Comparison of ENCODE assay signal across 11 mouse cellular contexts in the genomic region with DNA sequence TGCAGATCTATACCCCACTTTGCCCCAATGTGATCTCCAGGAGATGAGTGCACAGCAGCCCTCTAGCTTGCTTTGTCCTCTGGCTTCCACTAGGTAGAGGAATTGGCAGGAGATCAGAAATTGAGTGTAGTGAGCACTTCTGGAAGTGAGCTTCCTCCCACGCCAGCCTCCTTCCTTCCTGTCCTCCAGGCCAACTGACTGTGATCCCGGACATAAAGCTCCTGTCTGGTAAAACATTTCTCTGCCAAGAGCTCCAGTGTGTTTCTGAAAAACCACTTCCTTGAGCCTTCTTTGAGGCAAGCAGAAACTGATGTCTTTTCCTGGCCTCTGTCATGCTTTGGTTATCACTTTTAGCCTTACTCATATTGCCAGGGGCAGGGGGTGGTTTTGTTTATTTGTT.
DNase-seq lines count a peak whose midpoint lies in the region; ATAC-seq and TF ChIP-seq lines count a peak whose summit lies in the region.
"Had no signal": no experiment of that assay in that cellular context is flagged by ENCODE, and none has a peak within 500 bp of the region (broad histone marks: within the 10 kb centered on the region; RNA-seq: fewer than 3 reads in every experiment).

No protein-coding gene starts in this region.

- H3K27me3 ChIP-seq in limb, embryonic 14.5 days (ENCODE audit: control insufficient read depth, insufficient read depth, low read length): no peaks in the 10 kb centered on the region
- H3K27me3 ChIP-seq in limb, embryonic 10.5 days (ENCODE audit: low read depth, poor library complexity, severe bottlenecking): no peaks in the 10 kb centered on the region
- no peaks in the 10 kb centered on the region for H3K27me3 ChIP-seq in heart, embryonic 13.5 days (replicated peaks)
- H3K27me3 ChIP-seq in midbrain, embryonic 16.5 days (ENCODE audit: control insufficient read depth, insufficient read depth, low read depth, low read length): no peaks in the 10 kb centered on the region

- DNase-seq in limb, embryonic 14.5 days (ENCODE audit: low spot score): peak; percentile 52
- DNase-seq in limb, embryonic 10.5 days (ENCODE audit: low spot score): no peak
- DNase-seq in kidney, adult 9 months: peak; percentile 50
- DNase-seq in lung, postnatal 25 days (ENCODE audit: low spot score): peak; percentile 43
- DNase-seq in cerebellum, adult 8-10 months: no peak

- WGBS in limb, embryonic 14.5 days: 51% methylated on average over 2 of the region's 2 CpGs
- WGBS in limb, embryonic 10.5 days: 86% methylated on average over 2 of the region's 2 CpGs
- WGBS in heart, embryonic 13.5 days: 43% methylated on average over 2 of the region's 2 CpGs
- WGBS in midbrain, embryonic 16.5 days: 84% methylated on average over 2 of the region's 2 CpGs

- no peak overlapping the region for H3K27ac ChIP-seq in limb, embryonic 14.5 days (replicated peaks; ENCODE audit: low read depth, low read length)
- no peak overlapping the region for H3K27ac ChIP-seq in limb, embryonic 10.5 days
- peak overlapping the region; percentile 59 for H3K27ac ChIP-seq in heart, embryonic 13.5 days (replicated peaks)
- H3K27ac ChIP-seq in midbrain, embryonic 16.5 days (ENCODE audit: low read length): no peak overlapping the region
- H3K27ac ChIP-seq: macrophage had no signal

- ATAC-seq in limb, embryonic 14.5 days (ENCODE audit: low FRiP score, low read depth): no peak
- ATAC-seq in heart, embryonic 13.5 days (ENCODE audit: extremely low read depth, insufficient number of reproducible peaks, low FRiP score, low TSS enrichment): no peak
- ATAC-seq in cerebellum, adult (ENCODE audit: insufficient number of reproducible peaks, low FRiP score, low TSS enrichment): no peak
- ATAC-seq in midbrain, embryonic 16.5 days: no peak
- ATAC-seq: CD4-positive, CD25-positive, alpha-beta regulatory T cell, adult 4 months had no signal

- no peaks in the 10 kb centered on the region for H3K36me3 ChIP-seq in limb, embryonic 14.5 days (ENCODE audit: control insufficient read depth, insufficient read depth, low read length)
- no peaks in the 10 kb centered on the region for H3K36me3 ChIP-seq in limb, embryonic 10.5 days
- H3K36me3 ChIP-seq in heart, embryonic 13.5 days: no peaks in the 10 kb centered on the region
- H3K36me3 ChIP-seq in midbrain, embryonic 16.5 days (ENCODE audit: control insufficient read depth, insufficient read depth, low read length): no peaks in the 10 kb centered on the region

- H3K4me1 ChIP-seq in limb, embryonic 14.5 days (ENCODE audit: control insufficient read depth, insufficient read depth, low read length): peaks cover 22% of the 10 kb centered on the region
- peaks cover 22% of the 10 kb centered on the region for H3K4me1 ChIP-seq in limb, embryonic 10.5 days
- H3K4me1 ChIP-seq in heart, embryonic 13.5 days: peaks cover 46% of the 10 kb centered on the region
- no peaks in the 10 kb centered on the region for H3K4me1 ChIP-seq in midbrain, embryonic 16.5 days (ENCODE audit: control insufficient read depth, insufficient read depth, low read length)

- TF ChIP-seq POLR2A in limb, embryonic 14.5 days (IDR thresholded peaks at IDR 0.05; ENCODE audit: borderline replicate concordance, extremely low read depth, insufficient read depth, insufficient read length): no peak

- H3K9ac ChIP-seq in limb, embryonic 14.5 days (ENCODE audit: low read depth, low read length, severe bottlenecking): no peak overlapping the region
- H3K9ac ChIP-seq in heart, embryonic 13.5 days: no peak overlapping the region
- no peak overlapping the region for H3K9ac ChIP-seq in midbrain, embryonic 16.5 days (ENCODE audit: low read depth, low read length)

- H3K4me2 ChIP-seq in limb, embryonic 14.5 days (replicated peaks; ENCODE audit: low read depth, low read length, severe bottlenecking): no peak overlapping the region
- no peak overlapping the region for H3K4me2 ChIP-seq in heart, embryonic 13.5 days
- H3K4me2 ChIP-seq in midbrain, embryonic 16.5 days (ENCODE audit: low read length): no peak overlapping the region

- H3K9me3 ChIP-seq in limb, embryonic 14.5 days (ENCODE audit: control insufficient read depth, low read length): no peaks in the 10 kb centered on the region
- no peaks in the 10 kb centered on the region for H3K9me3 ChIP-seq in limb, embryonic 10.5 days (replicated peaks)
- H3K9me3 ChIP-seq in heart, embryonic 13.5 days: no peaks in the 10 kb centered on the region
- no peaks in the 10 kb centered on the region for H3K9me3 ChIP-seq in midbrain, embryonic 16.5 days (replicated peaks; ENCODE audit: control insufficient read depth, low read length, poor library complexity, severe bottlenecking)

- H3K4me3 ChIP-seq in limb, embryonic 14.5 days (replicated peaks; ENCODE audit: low read length): no peak overlapping the region
- no peak overlapping the region for H3K4me3 ChIP-seq in limb, embryonic 10.5 days
- no peak overlapping the region for H3K4me3 ChIP-seq in heart, embryonic 13.5 days
- no peak overlapping the region for H3K4me3 ChIP-seq in midbrain, embryonic 16.5 days (ENCODE audit: low read depth, low read length)
- H3K4me3 ChIP-seq: myocyte had no signal

Comparison
In these comparisons a context has a peak if more than half of its experiments do, and no peak if none do; other contexts are left out.
1. DNase-seq: peak in limb, embryonic 14.5 days (single experiment), kidney, adult 9 months (single experiment) and lung, postnatal 25 days (single experiment); none in limb, embryonic 10.5 days (single experiment) and cerebellum, adult 8-10 months (single experiment).